Mouse (Mus musculus): Measurements from ENCODE around the gene Syt16. TPM values are rescaled to one million over a fixed set of nuclear protein-coding genes. Genes with fewer than 3 reads are reported as not detected.

The Syt16 gene
- total and polyA plus RNA-seq, 3 experiments = 0.05 TPM; not detected in 2

- TF ChIP-seq ZKSCAN1 (IDR thresholded peaks at IDR 0.05; ENCODE audit: borderline replicate concordance, low read depth, low read length) = no peak
These were observed 112.1 kb downstream of the Syt16 start (continued) for GRCm38 (mm10) chr12:74109462-74110068.

- Histone ChIP-seq H3K79me2 (replicated peaks; ENCODE audit: control insufficient read depth, extremely low read depth, insufficient read depth, poor library complexity, severe bottlenecking) (no peaks in the 10 kb centered on the region), H3K27ac (ENCODE audit: insufficient read depth, low read depth) (no peak overlapping the region), H3K9me3 (replicated peaks; ENCODE audit: low read length) (no peaks in the 10 kb centered on the region), H3K4me2 (ENCODE audit: insufficient read depth, low read depth, poor library complexity, severe bottlenecking) (no peak overlapping the region), H3K27me3 (replicated peaks) (no peaks in the 10 kb centered on the region), H3K4me3 (replicated peaks in 1 of 3; ENCODE audit: low read depth in 2 of 3, low read length in 2 of 3, poor library complexity in 1 of 3) (no peak overlapping the region), H3K4me1 (ENCODE audit: control insufficient read depth in 1 of 2, insufficient read depth in 2 of 2) (no peaks in the 10 kb centered on the region), H3K9ac (ENCODE audit: insufficient read depth, low read depth) (no peak overlapping the region), H3K36me3 (replicated peaks in 1 of 2; ENCODE audit: control insufficient read depth in 1 of 2, insufficient read depth in 1 of 2, low read length in 1 of 2) (no peaks in the 10 kb centered on the region)
- no peak for DNase-seq (ENCODE audit: extremely low read depth)
- no peak for TF ChIP-seq RAD21 (IDR thresholded peaks at IDR 0.05; ENCODE audit: low read depth, low read length)
- dilution Hi-C loops (cut with MboI; ENCODE audit: extremely low pct_ligation_motif_present, extremely low pct_unique_long_range_greater_than_20kb, low sequenced_read_pairs) (no loop called here), in situ Hi-C loops (cut with MboI; ENCODE audit: low pct_ligation_motif_present, low pct_unique_long_range_greater_than_20kb, low sequenced_read_pairs) (no loop called here)
These were observed 119.4 kb downstream of the Syt16 start for GRCm38 (mm10) chr12:74116825-74117224.

- Histone ChIP-seq H3K27me3 (replicated peaks) (no peaks in the 10 kb centered on the region), H3K9me3 (replicated peaks; ENCODE audit: low read length) (no peaks in the 10 kb centered on the region), H3K27ac (ENCODE audit: insufficient read depth, low read depth) (no peak overlapping the region), H3K36me3 (replicated peaks in 1 of 2; ENCODE audit: control insufficient read depth in 1 of 2, insufficient read depth in 1 of 2, low read length in 1 of 2) (no peaks in the 10 kb centered on the region), H3K9ac (ENCODE audit: insufficient read depth, low read depth) (no peak overlapping the region), H3K4me3 (replicated peaks in 1 of 3; ENCODE audit: low read depth in 2 of 3, low read length in 2 of 3, poor library complexity in 1 of 3) (no peak overlapping the region), H3K4me1 (ENCODE audit: control insufficient read depth in 1 of 2, insufficient read depth in 2 of 2) (no peaks in the 10 kb centered on the region), H3K79me2 (replicated peaks; ENCODE audit: control insufficient read depth, extremely low read depth, insufficient read depth, poor library complexity, severe bottlenecking) (no peaks in the 10 kb centered on the region), H3K4me2 (ENCODE audit: insufficient read depth, low read depth, poor library complexity, severe bottlenecking) (no peak overlapping the region)
- in situ Hi-C loops (cut with MboI; ENCODE audit: low pct_ligation_motif_present, low pct_unique_long_range_greater_than_20kb, low sequenced_read_pairs) = no loop called here
- no peak for DNase-seq (ENCODE audit: extremely low read depth)
- dilution Hi-C loops (cut with MboI; ENCODE audit: extremely low pct_ligation_motif_present, extremely low pct_unique_long_range_greater_than_20kb, low sequenced_read_pairs) = no loop called here
- TF ChIP-seq NRF1 (IDR thresholded peaks at IDR 0.05; ENCODE audit: low read depth, low read length) (no peak), JUN (IDR thresholded peaks at IDR 0.05; ENCODE audit: insufficient read depth, low read depth, low read length) (no peak), ZMIZ1 (IDR thresholded peaks at IDR 0.05; ENCODE audit: low read depth, low read length) (no peak), RAD21 (IDR thresholded peaks at IDR 0.05; ENCODE audit: low read depth, low read length) (no peak), POLR2A (IDR thresholded peaks at IDR 0.05; ENCODE audit: low read depth, low read length) (no peak), MXI1 (IDR thresholded peaks at IDR 0.05; ENCODE audit: low read depth, low read length) (no peak), TBP (conservative IDR thresholded peaks at IDR 0.05; ENCODE audit: low read depth, low read length) (no peak)
These were observed 128.3 kb downstream of the Syt16 start for GRCm38 (mm10) chr12:74125796-74126195.

- H3K4me2 ChIP-seq (ENCODE audit: insufficient read depth, low read depth, poor library complexity, severe bottlenecking) = no peak overlapping the region
- dilution Hi-C loops (cut with MboI; ENCODE audit: extremely low pct_ligation_motif_present, extremely low pct_unique_long_range_greater_than_20kb, low sequenced_read_pairs) = no loop called here
- H3K27ac ChIP-seq (ENCODE audit: insufficient read depth, low read depth) = no peak overlapping the region
- DNase-seq (ENCODE audit: extremely low read depth) = no peak
- H3K79me2 ChIP-seq (replicated peaks; ENCODE audit: control insufficient read depth, extremely low read depth, insufficient read depth, poor library complexity, severe bottlenecking) = no peaks in the 10 kb centered on the region
- no peak overlapping the region for H3K9ac ChIP-seq (ENCODE audit: insufficient read depth, low read depth)
- H3K4me3 ChIP-seq (replicated peaks in 1 of 3; ENCODE audit: low read depth in 2 of 3, low read length in 2 of 3, poor library complexity in 1 of 3) = no peak overlapping the region
- no peaks in the 10 kb centered on the region for H3K36me3 ChIP-seq (replicated peaks in 1 of 2; ENCODE audit: control insufficient read depth in 1 of 2, insufficient read depth in 1 of 2, low read length in 1 of 2)
- H3K27me3 ChIP-seq (replicated peaks) = no peaks in the 10 kb centered on the region
- no peaks in the 10 kb centered on the region for H3K9me3 ChIP-seq (replicated peaks; ENCODE audit: low read length)
- no peak for TF ChIP-seq RAD21 (IDR thresholded peaks at IDR 0.05; ENCODE audit: low read depth, low read length)
- no peak for TF ChIP-seq TBP (conservative IDR thresholded peaks at IDR 0.05; ENCODE audit: low read depth, low read length)
- no peak for TF ChIP-seq CHD2 (IDR thresholded peaks at IDR 0.05; ENCODE audit: low read length)
- TF ChIP-seq RCOR1 (conservative IDR thresholded peaks at IDR 0.05; ENCODE audit: low read depth, low read length) = no peak
- no peak for TF ChIP-seq NELFE (IDR thresholded peaks at IDR 0.05; ENCODE audit: low read depth, low read length)
- in situ Hi-C loops (cut with MboI; ENCODE audit: low pct_ligation_motif_present, low pct_unique_long_range_greater_than_20kb, low sequenced_read_pairs) = no loop called here
- no peaks in the 10 kb centered on the region for H3K4me1 ChIP-seq (ENCODE audit: control insufficient read depth in 1 of 2, insufficient read depth in 2 of 2)
These were observed 130.8 kb downstream of the Syt16 start for GRCm38 (mm10) chr12:74128229-74128628.
